29 mouse cellular contexts compared by ENCODE assay signal in the genomic region with DNA sequence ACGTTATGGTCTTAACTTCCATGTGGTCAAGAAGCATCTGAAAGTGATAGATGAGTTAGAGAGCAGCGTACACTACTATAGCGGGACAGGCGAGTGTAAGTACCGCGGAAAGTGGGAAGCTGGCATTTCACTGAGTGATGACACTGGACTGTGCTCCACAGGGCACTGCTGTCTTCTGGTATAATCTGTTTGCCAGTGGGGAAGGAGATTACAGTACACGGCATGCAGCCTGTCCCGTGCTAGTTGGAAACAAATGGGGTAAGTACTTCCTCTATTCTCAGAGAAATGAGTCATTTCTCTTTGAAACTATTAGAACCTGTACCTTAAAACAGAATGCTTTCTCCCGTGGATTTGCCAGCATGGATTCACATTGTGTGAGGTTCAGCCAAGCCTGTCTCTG. TPM values are rescaled to one million over a fixed set of nuclear protein-coding genes. Genes with fewer than 3 reads are reported as not detected.
DNase-seq lines count a peak whose midpoint lies in the region; ATAC-seq and TF ChIP-seq lines count a peak whose summit lies in the region.
"Had no signal": no experiment of that assay in that cellular context is flagged by ENCODE, and none has a peak within 500 bp of the region (broad histone marks: within the 10 kb centered on the region; RNA-seq: fewer than 3 reads in every experiment).

No protein-coding gene starts in this region.

- no peak overlapping the region for H3K9ac ChIP-seq in lung, postnatal 0 days (replicated peaks; ENCODE audit: low read depth)
- H3K9ac ChIP-seq: embryonic facial prominence, embryonic 12.5 days; embryonic facial prominence, embryonic 15.5 days; forebrain, postnatal 0 days; hindbrain, embryonic 13.5 days; intestine, embryonic 15.5 days had no signal

- TF ChIP-seq POLR2A in bone marrow macrophage, adult 2 months (IDR thresholded peaks at IDR 0.05; ENCODE audit: borderline replicate concordance, low read depth, low read length), result no peak

- no peak overlapping the region for H3K4me3 ChIP-seq in lung, postnatal 0 days (ENCODE audit: low read depth, low read length)
- no peak overlapping the region for H3K4me3 ChIP-seq in bone marrow macrophage, adult 2 months (ENCODE audit: insufficient read depth, low read length)
- H3K4me3 ChIP-seq: embryonic facial prominence, embryonic 12.5 days; embryonic facial prominence, embryonic 15.5 days; gastrocnemius, adult 2 months; hindbrain, embryonic 10.5 days; hindbrain, embryonic 13.5 days; intestine, embryonic 15.5 days had no signal

- 82% methylated on average over 9 of the region's 9 CpGs for WGBS in lung, postnatal 0 days

- peak overlapping the region; percentile 79 for H3K27ac ChIP-seq in lung, postnatal 0 days (ENCODE audit: low read length)
- peak overlapping the region; percentile 2; the same call in 1 of the 2 replicates for H3K27ac ChIP-seq in bone marrow macrophage, adult 2 months (ENCODE audit: insufficient read depth, low read depth, low read length)
- H3K27ac ChIP-seq: embryonic facial prominence, embryonic 12.5 days; embryonic facial prominence, embryonic 15.5 days; gastrocnemius, adult 2 months; hindbrain, embryonic 10.5 days; hindbrain, embryonic 13.5 days; intestine, embryonic 15.5 days had no signal

- ATAC-seq in lung, postnatal 0 days, result no peak
- peak; percentile 35; the same call in 1 of the 2 replicates for ATAC-seq in megakaryocyte, adult 5-6 weeks (ENCODE audit: poor library complexity, severe bottlenecking)
- no peak for ATAC-seq in megakaryocyte-erythroid progenitor cell, adult 5-6 weeks (replicated peaks; ENCODE audit: low FRiP score, low TSS enrichment, poor library complexity, severe bottlenecking)
- ATAC-seq: CD4-positive, CD25-positive, alpha-beta regulatory T cell, adult 4 months; forebrain, embryonic 14.5 days; forebrain, postnatal 0 days; hindbrain, embryonic 16.5 days; intestine, embryonic 15.5 days; Patski had no signal

- H3K4me1 ChIP-seq in lung, postnatal 0 days (ENCODE audit: insufficient read depth, low read depth, low read length), result no peaks in the 10 kb centered on the region; the same call in 1 of the 2 replicates
- peaks cover 17% of the 10 kb centered on the region for H3K4me1 ChIP-seq in bone marrow macrophage, adult 2 months (ENCODE audit: control insufficient read depth, insufficient read depth, low read length)
- H3K4me1 ChIP-seq: embryonic facial prominence, embryonic 12.5 days; embryonic facial prominence, embryonic 15.5 days; hindbrain, embryonic 13.5 days; intestine, embryonic 15.5 days had no signal

- peak; percentile 35 for DNase-seq in lung, postnatal 0 days (ENCODE audit: low spot score)
- no peak for DNase-seq in lung, postnatal 14 days
- no peak for DNase-seq in left cerebral cortex, postnatal 25 days (ENCODE audit: low spot score in 2 of 2)
- DNase-seq in gastrocnemius, postnatal 36 days, result no peak
- DNase-seq: adrenal gland, postnatal 10 days; cerebellum, adult 18-20 months; cerebellum, adult 9-10 months; cerebellum, postnatal 14 days; forebrain, postnatal 0 days; gastrocnemius, adult 2 months; gastrocnemius, postnatal 14 days; heart, postnatal 36 days had no signal

- intact Hi-C loops in left cerebral cortex, postnatal 25 days (cut with DNase I), result no loop called here
- intact Hi-C loops in gastrocnemius, postnatal 36 days (cut with DNase I), result no loop called here

- no peak overlapping the region for H3K4me2 ChIP-seq in lung, postnatal 0 days (replicated peaks; ENCODE audit: low read depth, low read length)
- H3K4me2 ChIP-seq: embryonic facial prominence, embryonic 12.5 days; embryonic facial prominence, embryonic 15.5 days; heart, embryonic 11.5 days; hindbrain, embryonic 13.5 days; intestine, embryonic 15.5 days had no signal

- no peak for TF ChIP-seq EP300 in lung, postnatal 0 days (IDR thresholded peaks at IDR 0.05)

- no peaks in the 10 kb centered on the region for H3K27me3 ChIP-seq in lung, postnatal 0 days (replicated peaks; ENCODE audit: insufficient read depth, low read length)
- H3K27me3 ChIP-seq: embryonic facial prominence, embryonic 12.5 days; embryonic facial prominence, embryonic 15.5 days; hindbrain, embryonic 13.5 days; intestine, embryonic 15.5 days; Patski had no signal

- TF ChIP-seq CTCF in lung, postnatal 0 days (IDR thresholded peaks at IDR 0.05), result no peak
- no peak for TF ChIP-seq CTCF in bone marrow macrophage, adult 2 months (IDR thresholded peaks at IDR 0.05; ENCODE audit: low read depth, low read length)

- H3K36me3 ChIP-seq in lung, postnatal 0 days (ENCODE audit: insufficient read depth, low read length), result peaks cover 47% of the 10 kb centered on the region; the same call in 1 of the 2 replicates

- H3K9me3 ChIP-seq in lung, postnatal 0 days (ENCODE audit: low read length), result no peaks in the 10 kb centered on the region
- H3K9me3 ChIP-seq: embryonic facial prominence, embryonic 12.5 days; embryonic facial prominence, embryonic 15.5 days; hindbrain, embryonic 10.5 days; hindbrain, embryonic 13.5 days; intestine, embryonic 15.5 days had no signal

RNA-seq across cellular contexts. Expression of a gene that starts 26.0 kb away (rescaled TPM):
- polyA plus RNA-seq in lung, postnatal 0 days (2015; fragmentation: Nextera tagmentation; extraction: Ambion mirVana), result 4.4 and 12.7 TPM in 2 replicates
- 22.1 and 25.2 TPM in 2 replicates for polyA plus RNA-seq in bone marrow macrophage, adult 2 months (2012; ENCODE audit: insufficient read depth, insufficient read length, missing spikeins)
- total RNA-seq in megakaryocyte, adult 5-6 weeks (2015), result 33.3 and 39.3 TPM in 2 replicates
- total RNA-seq in megakaryocyte, adult 5-6 weeks (2017), result 25.7 and 55.3 TPM in 2 replicates
- total RNA-seq in left cerebral cortex, postnatal 25 days (2021), result 10 to 100 TPM; 29.0 to 45.8 TPM
- total RNA-seq in gastrocnemius, postnatal 36 days (2021), result 100 to 1,000 TPM in 1 of 2 experiments, 10 to 100 TPM in 1; 85.4 to 136 TPM
- total RNA-seq in megakaryocyte-erythroid progenitor cell, adult 5-6 weeks (2014; fragmentation: Nextera tagmentation), result 20.6 and 40.3 TPM in 2 replicates
- 82.6 and 90.1 TPM in 2 replicates for total RNA-seq in megakaryocyte-erythroid progenitor cell, adult 5-6 weeks (2017)
- polyA plus RNA-seq: embryonic facial prominence, embryonic 15.5 days; forebrain, embryonic 14.5 days had no signal

RNA-seq across cellular contexts. Expression of a gene that starts 34.0 kb away (rescaled TPM):
- polyA plus RNA-seq in lung, postnatal 0 days (2015; fragmentation: Nextera tagmentation; extraction: Ambion mirVana), result 0.12 and 0.43 TPM in 2 replicates
- not detected in 2 replicates for polyA plus RNA-seq in bone marrow macrophage, adult 2 months (2012; ENCODE audit: insufficient read depth, insufficient read length, missing spikeins)
- not detected in 2 replicates for total RNA-seq in megakaryocyte, adult 5-6 weeks (2015)
- total RNA-seq in megakaryocyte, adult 5-6 weeks (2017), result not detected in 2 replicates
- total RNA-seq in left cerebral cortex, postnatal 25 days (2021), result not detected
- not detected for total RNA-seq in gastrocnemius, postnatal 36 days (2021)
- total RNA-seq in megakaryocyte-erythroid progenitor cell, adult 5-6 weeks (2014; fragmentation: Nextera tagmentation), result not detected in 2 replicates
- total RNA-seq in megakaryocyte-erythroid progenitor cell, adult 5-6 weeks (2017), result not detected in 2 replicates
- total RNA-seq: adrenal gland, adult 18-20 months; forebrain, postnatal 0 days; gastrocnemius, adult 2 months; heart, adult 8-10 months; heart, postnatal 36 days had no signal
- polyA plus RNA-seq: C2C12; CD4-positive, CD25-positive, alpha-beta regulatory T cell, adult 4 months; embryonic facial prominence, embryonic 12.5 days; forebrain, embryonic 11.5 days; forebrain, embryonic 14.5 days; forebrain, postnatal 0 days; hindbrain, embryonic 10.5 days; hindbrain, embryonic 13.5 days; hindbrain, embryonic 16.5 days; Patski had no signal

RNA-seq across cellular contexts. Expression of a gene that starts 46.3 kb away (rescaled TPM):
- polyA plus RNA-seq in lung, postnatal 0 days (2015; fragmentation: Nextera tagmentation; extraction: Ambion mirVana), result 40.6 and 40.7 TPM in 2 replicates
- polyA plus RNA-seq in bone marrow macrophage, adult 2 months (2012; ENCODE audit: insufficient read depth, insufficient read length, missing spikeins), result 58.7 and 59.2 TPM in 2 replicates
- total RNA-seq in megakaryocyte, adult 5-6 weeks (2015), result 9.6 and 14.3 TPM in 2 replicates
- 19.2 and 25.0 TPM in 2 replicates for total RNA-seq in megakaryocyte, adult 5-6 weeks (2017)
- 10 to 100 TPM; 43.4 to 48.1 TPM for total RNA-seq in left cerebral cortex, postnatal 25 days (2021)
- total RNA-seq in gastrocnemius, postnatal 36 days (2021), result 10 to 100 TPM; 21.9 to 31.7 TPM
- total RNA-seq in megakaryocyte-erythroid progenitor cell, adult 5-6 weeks (2014; fragmentation: Nextera tagmentation), result 4.2 and 8.6 TPM in 2 replicates
- total RNA-seq in megakaryocyte-erythroid progenitor cell, adult 5-6 weeks (2017), result 13.4 and 15.8 TPM in 2 replicates
